Mouse (Mus musculus): ENCODE results near the gene Arhgap4.

GRCm38 (mm10) chrX:73964363-73964762 lies 42.7 kb upstream of the Arhgap4 start:
- TF ChIP-seq CTCF (IDR thresholded peaks at IDR 0.05; ENCODE audit: low read depth, low read length) (no peak), EP300 (IDR thresholded peaks at IDR 0.05; ENCODE audit: insufficient read depth, low read depth, low read length) (no peak)

All from ES-Bruce4 (cell line).